Mouse (Mus musculus): ENCODE measurements around the gene Tmem167. TPM values are rescaled to one million over a fixed set of nuclear protein-coding genes. Genes with fewer than 3 reads are reported as not detected.

Tmem167 gene
- total RNA-seq, 2 experiments from 2014 or later: 7.7 to 7.9 TPM

- DNase-seq: no peak
These were observed 93.3 kb downstream of the Tmem167 start for GRCm38 (mm10) chr13:90182262-90182661.

- no peak for DNase-seq
These were observed 94.6 kb downstream of the Tmem167 start for GRCm38 (mm10) chr13:90183536-90183935.

GRCm38 (mm10) chr13:90186694-90187093, 97.8 kb downstream of the Tmem167 start:
- no peak for DNase-seq

- DNase-seq: no peak
These were observed 99.1 kb downstream of the Tmem167 start for GRCm38 (mm10) chr13:90188021-90188420.

- DNase-seq: no peak
These were observed 102.9 kb downstream of the Tmem167 start for GRCm38 (mm10) chr13:90191794-90192193.

Other genes with a start within 250 kb of the Tmem167 start
- gene Xrcc4, start 485 bp downstream of the Tmem167 start, total RNA-seq (2021): 10 to 100 TPM in 1 of 2 experiments, 1 to 10 TPM in 1; 9.3 to 10.2 TPM